Comparison of ENCODE assay signal across 8 mouse cellular contexts in the genomic region with DNA sequence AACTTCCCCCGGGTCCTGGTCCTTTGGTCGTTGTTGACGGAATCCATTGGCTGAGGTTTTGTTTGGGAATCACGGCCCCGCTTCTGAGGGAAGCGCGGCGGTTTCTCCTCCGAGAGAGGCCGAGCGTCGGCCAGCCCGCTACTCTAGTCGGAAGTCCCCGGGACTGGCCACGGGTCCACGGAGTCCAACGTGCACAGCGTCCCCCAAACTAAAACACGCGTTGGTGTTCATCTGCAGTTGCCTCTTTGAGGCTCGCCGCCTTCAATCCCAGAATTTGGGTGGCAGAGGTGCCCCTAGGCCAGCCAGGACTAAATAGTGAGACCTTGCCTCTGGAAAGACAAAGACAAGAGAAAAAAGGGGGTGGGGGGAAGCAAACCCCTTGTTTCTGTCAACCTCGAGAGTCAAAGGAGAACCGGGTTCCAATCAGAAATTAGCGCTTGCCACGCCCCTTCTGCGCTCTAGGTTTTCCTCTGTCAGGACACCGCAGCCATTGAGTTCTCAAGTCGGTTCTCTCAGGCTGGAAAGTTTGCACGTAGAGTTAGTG. TPM values are rescaled to one million over a fixed set of nuclear protein-coding genes. Genes with fewer than 3 reads are reported as not detected.
DNase-seq lines count a peak whose midpoint lies in the region; ATAC-seq and TF ChIP-seq lines count a peak whose summit lies in the region.

No protein-coding gene starts in this region.

- in situ Hi-C loops in Patski (cut with MboI; ENCODE audit: low pct_unique_long_range_greater_than_20kb): loop anchor here (5.0 kb wide), 2 partner anchors 161 to 326 kb away; no protein-coding TSS in a partner anchor

- CTCF ChIA-PET in Patski (lab: Charles Lee): no interaction called here

- H3K36me3 ChIP-seq in embryonic facial prominence, embryonic 14.5 days (ENCODE audit: control insufficient read depth, insufficient read depth, low read length): peaks cover 8% of the 10 kb centered on the region; the same call in 1 of the 2 replicates
- no peaks in the 10 kb centered on the region for H3K36me3 ChIP-seq in lung, postnatal 0 days (ENCODE audit: insufficient read depth, low read length)
- peaks cover 2% of the 10 kb centered on the region; the same call in 1 of the 2 replicates for H3K36me3 ChIP-seq in small intestine, adult 2 months (ENCODE audit: control insufficient read depth, insufficient read depth, low read length)

- peak in 1 of 2 experiments; percentile 11 for DNase-seq in cerebellum, adult 2 months
- DNase-seq in cerebellum, adult 11 months: no peak
- DNase-seq in Patski (ENCODE audit: low read depth, low spot score): no peak
- peak; percentile 85 for DNase-seq in embryonic facial prominence, embryonic 14.5 days (ENCODE audit: low spot score)
- DNase-seq in lung, postnatal 0 days (ENCODE audit: low spot score): peak; percentile 58
- no peak for DNase-seq in layer of hippocampus, adult 9-10 months (ENCODE audit: low spot score)

- H3K27ac ChIP-seq in cerebellum, adult 2 months (ENCODE audit: insufficient read depth, low read length): peak overlapping the region; percentile 28; the same call in 1 of the 2 replicates
- H3K27ac ChIP-seq in embryonic facial prominence, embryonic 14.5 days (replicated peaks; ENCODE audit: low read depth, low read length): peak overlapping the region; percentile 74; the same call in 1 of the 2 replicates
- H3K27ac ChIP-seq in lung, postnatal 0 days (ENCODE audit: low read length): peak overlapping the region; percentile 71
- H3K27ac ChIP-seq in small intestine, adult 2 months (ENCODE audit: insufficient read depth, low read depth, low read length): peak overlapping the region; percentile 48

- H3K9ac ChIP-seq in embryonic facial prominence, embryonic 14.5 days (ENCODE audit: low read depth, low read length): peak overlapping the region; percentile 86
- peak overlapping the region; percentile 76 for H3K9ac ChIP-seq in lung, postnatal 0 days (replicated peaks; ENCODE audit: low read depth)

- peak overlapping the region; percentile 68 for H3K4me2 ChIP-seq in embryonic facial prominence, embryonic 14.5 days (ENCODE audit: low read depth, low read length)
- peak overlapping the region; percentile 95 for H3K4me2 ChIP-seq in lung, postnatal 0 days (replicated peaks; ENCODE audit: low read depth, low read length)

- no peak for TF ChIP-seq POLR2A in cerebellum, adult 2 months (IDR thresholded peaks at IDR 0.05; ENCODE audit: borderline replicate concordance, insufficient read depth, low read length)
- TF ChIP-seq POLR2A in small intestine, adult 2 months (IDR thresholded peaks at IDR 0.05; ENCODE audit: low read depth, low read length): no peak

- no peak for TF ChIP-seq EP300 in lung, postnatal 0 days (IDR thresholded peaks at IDR 0.05)

- TF ChIP-seq CTCF in cerebellum, adult 2 months (IDR thresholded peaks at IDR 0.05; ENCODE audit: borderline replicate concordance, insufficient read depth, low read depth, low read length): no peak
- no peak for TF ChIP-seq CTCF in Patski (IDR thresholded peaks at IDR 0.05)
- no peak for TF ChIP-seq CTCF in lung, postnatal 0 days (IDR thresholded peaks at IDR 0.05)
- TF ChIP-seq CTCF in small intestine, adult 2 months (IDR thresholded peaks at IDR 0.05; ENCODE audit: extremely low read depth, insufficient read length, insufficient replicate concordance, low read depth, low read length): no peak

- no peaks in the 10 kb centered on the region; the same call in 1 of the 2 replicates for H3K4me1 ChIP-seq in cerebellum, adult 2 months (ENCODE audit: control insufficient read depth, insufficient read depth, low read length)
- no peaks in the 10 kb centered on the region for H3K4me1 ChIP-seq in embryonic facial prominence, embryonic 14.5 days (ENCODE audit: control insufficient read depth, insufficient read depth, low read length)
- H3K4me1 ChIP-seq in lung, postnatal 0 days (ENCODE audit: insufficient read depth, low read depth, low read length): no peaks in the 10 kb centered on the region
- H3K4me1 ChIP-seq in small intestine, adult 2 months (ENCODE audit: control insufficient read depth, insufficient read depth, insufficient read length, low read length): peaks cover 4% of the 10 kb centered on the region; the same call in 1 of the 2 replicates

- under 1% methylated on average over 31 of the region's 31 CpGs for WGBS in cerebellum, adult 2 months
- WGBS in embryonic facial prominence, embryonic 14.5 days: 0% methylated on average over 31 of the region's 31 CpGs
- WGBS in lung, postnatal 0 days: under 1% methylated on average over 31 of the region's 31 CpGs
- under 1% methylated on average over 31 of the region's 31 CpGs for WGBS in small intestine, adult 2 months

- POLR2A ChIA-PET in Patski (lab: Charles Lee): no interaction called here

- peak overlapping the region; percentile 66 for H3K4me3 ChIP-seq in cerebellum, adult 2 months (replicated peaks; ENCODE audit: insufficient read depth, low read depth, low read length)
- H3K4me3 ChIP-seq in embryonic facial prominence, embryonic 14.5 days (ENCODE audit: low read depth, low read length): peak overlapping the region; percentile 89
- peak overlapping the region; percentile 86 for H3K4me3 ChIP-seq in lung, postnatal 0 days (ENCODE audit: low read depth, low read length)
- peak overlapping the region; percentile 94 for H3K4me3 ChIP-seq in small intestine, adult 2 months (ENCODE audit: low read depth, low read length)

- ATAC-seq in Patski: peak; percentile 52
- ATAC-seq in embryonic facial prominence, embryonic 14.5 days (ENCODE audit: low read depth): peak; percentile 30
- peak; percentile 50 for ATAC-seq in inflammation-experienced regulatory T-cells, adult 6 months
- peak; percentile 28 for ATAC-seq in lung, postnatal 0 days

- H3K9me3 ChIP-seq in embryonic facial prominence, embryonic 14.5 days (ENCODE audit: control insufficient read depth, low read length): no peaks in the 10 kb centered on the region
- H3K9me3 ChIP-seq in lung, postnatal 0 days (ENCODE audit: low read length): no peaks in the 10 kb centered on the region

- no peaks in the 10 kb centered on the region for H3K27me3 ChIP-seq in cerebellum, adult 2 months (ENCODE audit: control insufficient read depth, insufficient read depth, low read length)
- H3K27me3 ChIP-seq in Patski: no peaks in the 10 kb centered on the region
- no peaks in the 10 kb centered on the region for H3K27me3 ChIP-seq in embryonic facial prominence, embryonic 14.5 days (replicated peaks; ENCODE audit: control insufficient read depth, insufficient read depth, low read length)
- H3K27me3 ChIP-seq in lung, postnatal 0 days (replicated peaks; ENCODE audit: insufficient read depth, low read length): no peaks in the 10 kb centered on the region
- no peaks in the 10 kb centered on the region for H3K27me3 ChIP-seq in small intestine, adult 2 months (ENCODE audit: control insufficient read depth, insufficient read depth, low read length)

RNA-seq across cellular contexts. Expression of a gene that starts 0.7 kb away (rescaled TPM):
- 7.0 and 7.2 TPM in 2 replicates for polyA plus RNA-seq in cerebellum, adult 2 months (2012; rRNA removed)
- polyA plus RNA-seq in Patski (2021): 9.0 TPM
- polyA plus RNA-seq in embryonic facial prominence, embryonic 14.5 days (2014; fragmentation: Nextera tagmentation; extraction: Ambion mirVana): 14.0 and 14.8 TPM in 2 replicates
- polyA plus RNA-seq in inflammation-experienced regulatory T-cells, adult 6 months (2017; shearing (Covaris generic)): 10 to 100 TPM; 20.9 to 29.2 (median 26.0) TPM
- 4.9 and 6.8 TPM in 2 replicates for polyA plus RNA-seq in lung, postnatal 0 days (2015; fragmentation: Nextera tagmentation; extraction: Ambion mirVana)
- polyA plus RNA-seq in small intestine, adult 2 months (2012; rRNA removed): 0.14 and 0.35 TPM in 2 replicates

RNA-seq across cellular contexts. Expression of a gene that starts 13.0 kb away (rescaled TPM):
- polyA plus RNA-seq in cerebellum, adult 2 months (2012; rRNA removed): 9.3 and 11.5 TPM in 2 replicates
- polyA plus RNA-seq in Patski (2021): 0.74 TPM
- 5.5 and 6.4 TPM in 2 replicates for polyA plus RNA-seq in embryonic facial prominence, embryonic 14.5 days (2014; fragmentation: Nextera tagmentation; extraction: Ambion mirVana)
- 1 to 10 TPM in 1 of 3 experiments, under 1 TPM in 2; 0.41 to 1.1 (median 0.55) TPM for polyA plus RNA-seq in inflammation-experienced regulatory T-cells, adult 6 months (2017; shearing (Covaris generic))
- polyA plus RNA-seq in lung, postnatal 0 days (2015; fragmentation: Nextera tagmentation; extraction: Ambion mirVana): 14.2 and 16.0 TPM in 2 replicates
- 18.8 and 82.0 TPM in 2 replicates for polyA plus RNA-seq in small intestine, adult 2 months (2012; rRNA removed)

Comparison
In these comparisons a context has a peak if more than half of its experiments do, and no peak if none do; other contexts are left out.
1. DNase-seq: peak in embryonic facial prominence, embryonic 14.5 days (single experiment) and lung, postnatal 0 days (single experiment); none in cerebellum, adult 11 months (single experiment), Patski (single experiment) and layer of hippocampus, adult 9-10 months (single experiment).
2. Peak in every context shown above with its lines, with median percentiles within 50 percentile points of each other: H3K27ac ChIP-seq, H3K4me3 ChIP-seq and ATAC-seq.